Mouse (Mus musculus) stomach, embryonic 14.5 days (tissue): ENCODE measurements around the gene Usp44. TPM values are rescaled to one million over a fixed set of nuclear protein-coding genes. Genes with fewer than 3 reads are reported as not detected.

ENCODE experiments used
- polyA plus RNA-seq: library from polyadenylated mRNA; unstranded; fragments of >200 nt; fragmentation: Nextera tagmentation; extraction: Ambion mirVana; gene quantifications from 2 replicates; pipeline ENCODE4 v1.2.1, GENCODE M21; 2014

Usp44 gene
- polyA plus RNA-seq, 1 experiment from 2014 or later = 0.61 TPM

Other genes with a start within 250 kb of the Usp44 start
- gene Snrpf, start 241.8 kb upstream of the Usp44 start, polyA plus RNA-seq = 131 and 146 TPM in 2 replicates
- 0.35 and 0.62 TPM in 2 replicates for gene Ntn4, start 190.9 kb upstream of the Usp44 start, polyA plus RNA-seq
- gene Metap2, start 65.5 kb downstream of the Usp44 start, polyA plus RNA-seq = 184 and 191 TPM in 2 replicates
- gene Vezt, start 204.3 kb downstream of the Usp44 start, polyA plus RNA-seq = 29.7 and 33.7 TPM in 2 replicates
- gene Fgd6, start 204.4 kb downstream of the Usp44 start, polyA plus RNA-seq = 4.0 and 4.6 TPM in 2 replicates